Mouse (Mus musculus) heart, postnatal 10 days (tissue): ENCODE measurements around the gene Pla2g4d. TPM values are rescaled to one million over a fixed set of nuclear protein-coding genes. Genes with fewer than 3 reads are reported as not detected.

Experiments
- DNase-seq, 2 experiments: peaks; one replicate each; pipeline ENCODE4 v3.0.0; 2021
- intact Hi-C: fragments of 180-260 bp; cut with DNase I; formaldehyde crosslinking; loops from one replicate; pipeline ENCODE4 v1.15.1; 2025
- total RNA-seq, 2 experiments: library from RNA; stranded (reverse); gene quantifications; 2 replicates each; pipeline ENCODE4 v1.2.3; 2021

Pla2g4d gene
- total RNA-seq = not detected

DNA sequence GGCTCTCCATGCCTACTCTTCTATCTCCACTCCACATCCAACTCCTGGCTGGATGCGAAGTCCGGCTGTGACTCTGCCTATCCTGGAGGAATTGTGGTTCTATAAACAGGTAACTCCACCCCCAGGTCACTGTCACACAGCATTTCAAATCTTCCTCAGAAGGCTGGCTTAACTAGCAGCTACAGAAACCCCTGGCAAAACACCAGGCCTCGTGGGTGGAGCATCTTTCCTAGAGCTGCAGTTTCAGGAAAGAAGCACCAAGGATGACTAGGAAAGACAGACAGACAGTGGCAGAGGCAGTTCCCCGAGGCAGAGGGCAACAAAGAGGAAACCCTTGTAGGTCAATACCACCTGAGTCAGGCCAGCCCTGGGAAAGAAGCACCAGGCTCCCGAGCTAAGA lies at the start of gene Pla2g4d:
Gene Pla2g4d, minus strand, starts transcription at position 203 of the 400 bp plus-strand sequence.
- intact Hi-C loops = no loop called here
- no peak for DNase-seq

DNA sequence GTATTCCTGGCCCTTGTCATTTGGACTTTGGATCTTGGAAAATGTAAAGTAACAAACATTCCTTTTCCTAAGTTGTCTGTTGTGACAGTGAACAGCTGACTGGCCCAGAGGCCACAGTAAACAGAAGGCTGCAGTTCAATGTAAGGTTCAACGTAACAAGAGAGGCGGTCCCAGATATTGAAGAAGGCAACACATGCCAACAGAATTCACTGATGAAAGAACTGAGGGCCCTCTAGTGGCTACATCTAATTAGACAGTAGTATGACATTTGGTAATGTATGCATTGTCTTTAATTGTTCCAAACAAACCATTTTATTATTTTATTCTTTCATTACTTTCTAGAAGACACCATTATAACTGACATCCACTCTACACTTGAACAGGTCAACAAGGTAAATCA lies 48.9 kb upstream of the Pla2g4d start:
- intact Hi-C loops = no loop called here
- no peak for DNase-seq

DNA sequence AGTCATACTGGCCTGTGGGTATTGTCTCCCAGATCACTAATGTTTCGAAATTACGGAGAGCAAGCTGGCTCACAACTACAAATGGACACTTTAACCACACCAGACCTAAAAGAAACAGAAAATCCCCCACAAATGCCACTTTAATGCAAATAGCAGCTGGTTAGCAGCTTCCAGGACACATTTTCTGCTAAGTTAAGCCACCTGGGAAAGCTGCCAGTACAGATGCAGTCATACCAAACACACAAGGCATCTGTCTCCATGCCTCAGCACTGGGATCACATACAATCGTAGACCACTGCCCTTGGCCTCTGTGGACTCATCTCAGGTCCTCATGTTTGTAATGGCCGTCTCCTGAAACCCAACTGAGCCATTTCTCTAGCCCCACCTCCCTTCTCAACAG lies 42.6 kb upstream of the Pla2g4d start:
- DNase-seq = no peak
- intact Hi-C loops = no loop called here

DNA sequence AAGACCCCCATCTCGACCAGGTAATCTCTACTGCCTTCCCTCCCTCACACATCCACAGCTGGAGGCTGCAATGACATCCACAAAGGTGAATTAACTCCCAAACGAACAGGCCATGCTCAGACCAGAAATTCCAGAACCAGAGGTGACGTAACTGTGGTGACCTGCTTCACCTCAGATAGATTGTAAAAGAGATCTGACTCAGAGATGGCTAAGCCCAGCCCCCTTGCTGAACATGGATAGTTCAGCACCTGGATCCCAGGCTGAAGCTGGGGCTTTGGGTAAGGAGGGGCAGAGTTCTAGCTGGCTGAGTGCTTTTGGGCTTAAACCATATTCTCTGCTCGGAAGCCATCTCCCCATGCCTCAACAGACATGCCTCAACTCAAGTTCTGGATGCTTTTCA lies 26.1 kb upstream of the Pla2g4d start:
- intact Hi-C loops = no loop called here
- no peak for DNase-seq

DNA sequence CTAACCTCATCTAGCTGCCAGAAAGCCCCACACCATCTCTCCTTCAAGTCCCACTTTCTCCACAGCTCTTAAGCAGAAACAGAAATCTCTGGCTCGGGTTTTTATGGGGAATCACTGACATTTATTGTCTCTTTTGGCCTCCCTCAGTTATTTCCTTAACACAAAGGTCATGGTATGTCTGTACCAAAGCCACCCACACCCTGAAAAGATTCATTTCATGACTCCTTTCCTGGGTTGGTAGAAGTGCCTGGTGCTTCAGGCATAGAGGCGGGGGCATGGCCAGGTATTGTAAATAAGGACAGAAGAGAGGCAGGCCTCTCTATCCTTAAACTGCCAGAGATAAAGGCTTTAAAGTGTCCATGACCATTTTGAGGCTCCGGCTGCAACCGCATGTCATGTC lies 25.5 kb upstream of the Pla2g4d start:
- intact Hi-C loops = no loop called here
- no peak for DNase-seq

DNA sequence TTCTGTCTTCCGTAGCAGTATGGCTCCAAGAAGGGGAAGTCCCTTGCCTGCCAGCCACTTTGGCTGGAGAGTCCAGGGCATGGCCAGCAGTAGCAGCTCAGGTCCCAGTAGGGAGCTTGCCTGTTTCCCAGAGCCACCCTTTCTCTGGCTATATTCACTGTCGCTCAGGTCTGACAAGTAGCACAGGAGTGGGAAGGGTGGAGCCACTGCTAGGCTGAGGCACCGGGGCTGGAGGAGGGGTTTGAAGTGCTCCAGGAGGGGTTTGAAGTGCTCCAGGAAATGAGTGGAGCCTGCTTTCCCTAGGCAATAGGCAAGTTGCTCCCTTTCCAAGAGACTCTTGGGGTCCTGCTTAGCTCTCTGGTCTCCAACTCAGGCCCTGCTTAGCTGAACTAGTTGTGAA lies 25.0 kb upstream of the Pla2g4d start, which contains the start of gene Pla2g4f:
Gene Pla2g4f, minus strand, starts transcription at position 190 of the 400 bp plus-strand sequence.
- intact Hi-C loops = no loop called here
- DNase-seq = no peak

DNA sequence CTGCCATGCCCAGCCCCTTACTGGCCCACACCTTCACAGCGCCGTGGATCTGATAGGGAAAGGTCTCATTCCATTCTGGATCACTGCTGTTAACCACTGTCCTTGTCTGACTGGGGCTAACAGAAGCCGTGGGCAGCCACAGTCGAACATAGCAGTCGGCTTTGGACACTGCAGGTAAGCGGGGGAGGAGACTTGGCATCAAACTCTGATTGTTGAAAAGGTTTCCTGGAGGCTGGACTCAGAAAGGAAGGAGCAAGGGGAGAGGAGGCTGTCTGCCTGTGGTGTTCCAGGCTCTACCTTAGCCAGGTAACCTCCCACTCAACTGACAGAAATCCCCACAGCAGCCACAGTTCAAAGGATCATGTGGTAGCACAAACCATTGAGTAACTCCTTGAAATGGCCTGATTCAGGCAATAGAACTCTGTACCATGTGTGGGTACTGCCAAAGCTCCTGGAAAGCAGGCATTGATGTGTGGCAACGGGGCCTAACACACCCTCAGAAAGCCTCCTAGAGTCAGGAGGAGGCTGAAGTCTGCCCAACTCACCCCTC lies 23.4 kb upstream of the Pla2g4d start:
- intact Hi-C loops = no loop called here
- DNase-seq = no peak

DNA sequence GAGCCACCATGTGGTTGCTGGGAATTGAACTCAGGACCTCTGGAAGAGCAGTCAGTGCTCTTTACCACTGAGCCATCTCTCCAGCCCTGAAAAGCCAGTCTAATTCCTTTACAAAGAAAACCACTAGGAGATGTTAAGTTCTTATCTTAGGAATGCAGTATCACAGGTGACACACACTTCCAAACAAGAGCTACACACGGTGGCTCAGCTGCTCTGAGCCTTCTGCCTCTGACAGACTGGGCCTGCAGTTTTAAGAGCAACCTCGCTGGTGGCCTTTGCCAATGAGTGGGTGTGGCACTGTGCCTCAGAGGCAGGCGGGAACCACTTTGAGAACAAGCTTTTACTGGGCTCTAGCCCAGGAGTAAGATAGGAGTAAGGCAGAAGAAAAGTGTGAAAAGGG lies 15.1 kb upstream of the Pla2g4d start:
- peak; percentile 16 to 22 for DNase-seq
- intact Hi-C loops = no loop called here

DNA sequence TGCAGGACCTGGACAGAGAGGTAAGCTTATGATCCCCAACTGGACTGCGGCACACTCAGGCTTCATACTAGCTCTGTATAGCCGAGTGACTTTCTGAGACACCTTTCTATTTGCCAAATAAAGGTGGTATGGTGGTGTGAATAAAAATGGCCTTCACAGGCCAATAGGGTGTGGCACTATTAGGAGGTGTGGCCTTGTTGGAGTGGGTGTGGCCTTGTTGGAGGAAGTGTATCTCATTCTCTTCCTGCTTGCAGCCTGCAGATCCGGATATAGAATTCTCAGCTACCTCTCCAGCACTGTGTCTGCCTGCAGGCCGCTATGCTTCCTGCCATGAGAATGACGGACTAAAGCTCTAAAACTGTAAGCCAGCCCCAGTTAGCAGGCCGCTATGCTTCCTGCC lies 12.1 kb upstream of the Pla2g4d start:
- no peak for DNase-seq
- intact Hi-C loops = no loop called here

DNA sequence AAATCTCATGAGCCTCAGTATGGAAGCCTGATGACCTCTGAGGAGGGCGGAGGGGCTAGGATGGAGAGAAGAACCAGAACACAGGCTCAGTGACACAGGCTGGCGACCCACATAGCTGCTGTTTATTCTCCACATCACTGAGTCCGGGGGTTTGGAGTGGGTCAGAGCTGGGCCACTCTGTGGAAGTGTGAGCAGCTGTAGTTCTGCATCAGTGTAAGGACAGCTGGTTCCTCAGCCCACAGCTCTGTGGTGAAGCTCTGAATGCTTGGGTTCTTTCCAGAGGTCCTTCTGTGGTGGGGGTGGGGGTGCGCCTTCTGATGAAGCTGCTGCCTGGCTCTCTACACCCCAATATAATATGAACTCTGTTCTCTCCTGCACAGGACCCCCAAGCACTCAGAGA lies 10.9 kb upstream of the Pla2g4d start:
- no peak for DNase-seq
- intact Hi-C loops = no loop called here

DNA sequence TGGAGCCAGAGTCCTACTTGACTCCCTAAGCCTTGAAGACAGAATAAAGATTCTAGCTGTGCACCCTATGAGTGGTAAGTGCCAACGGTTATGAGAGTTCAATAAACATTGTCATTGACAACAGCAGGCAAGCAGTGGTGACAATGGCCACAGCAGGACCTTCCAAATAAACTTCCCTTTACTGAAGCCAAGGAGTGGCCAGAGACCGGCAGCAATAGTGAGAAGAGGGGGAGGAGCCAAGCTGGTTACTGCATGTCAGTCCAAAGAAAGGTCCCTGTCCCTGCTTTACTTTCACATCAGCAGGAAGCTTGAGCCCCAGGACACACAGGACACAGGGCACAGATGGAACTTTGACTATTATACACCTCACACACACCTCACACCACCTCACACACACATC lies 7.2 kb upstream of the Pla2g4d start:
- DNase-seq = no peak
- intact Hi-C loops = no loop called here

DNA sequence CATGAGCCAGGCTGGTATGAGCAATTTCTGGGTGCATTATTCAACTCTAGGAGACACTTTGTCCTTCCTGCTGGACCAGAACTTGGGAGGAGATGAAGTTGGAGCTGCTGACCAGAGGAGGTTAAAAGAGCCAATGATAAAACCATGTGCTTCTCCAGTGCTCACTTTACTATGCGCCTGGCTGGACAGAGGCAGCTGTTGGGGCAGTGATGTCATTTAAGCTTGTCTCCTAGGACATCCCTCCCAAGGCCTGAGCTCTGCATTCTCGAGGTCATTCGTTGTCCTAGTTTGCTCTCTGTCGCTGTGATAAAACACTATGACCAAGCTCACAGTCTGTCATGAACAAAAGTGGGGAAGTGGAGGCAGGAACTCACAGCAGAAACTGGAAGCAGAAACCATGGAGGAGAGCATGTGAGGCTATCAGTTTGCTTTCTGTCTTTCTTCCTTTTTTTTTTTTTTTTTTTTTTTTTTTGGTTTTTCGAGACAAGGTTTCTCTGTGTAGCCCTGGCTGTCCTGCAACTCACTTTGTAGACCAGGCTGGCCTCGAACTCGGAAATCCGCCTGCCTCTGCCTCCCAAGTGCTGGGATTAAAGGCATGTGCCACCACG lies 2.6 kb upstream of the Pla2g4d start:
- intact Hi-C loops = no loop called here

DNA sequence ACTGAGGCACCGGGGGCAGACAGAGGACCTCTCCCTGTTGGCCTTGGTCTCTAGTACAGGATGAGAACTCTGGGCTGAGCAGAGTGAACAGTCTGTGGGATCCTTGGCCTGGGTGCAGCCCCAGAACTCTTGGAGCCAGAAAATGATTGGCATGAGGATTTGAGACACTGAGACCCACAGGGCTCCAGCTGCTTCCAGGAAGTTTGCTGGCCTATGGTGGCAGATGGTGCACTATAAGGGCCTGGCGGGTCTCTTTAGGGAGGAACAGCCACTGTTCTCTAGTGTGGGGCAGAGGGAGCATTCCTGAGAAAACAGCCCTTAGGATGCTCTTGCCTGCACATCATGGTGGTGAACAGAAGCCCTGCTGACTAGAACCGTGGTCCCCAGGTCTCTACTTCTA lies 596 bp downstream of the Pla2g4d start:
- DNase-seq = no peak
- intact Hi-C loops = no loop called here

More for the DNA sequence above, 2.6 kb upstream of the Pla2g4d start:
- no peak for DNase-seq

DNA sequence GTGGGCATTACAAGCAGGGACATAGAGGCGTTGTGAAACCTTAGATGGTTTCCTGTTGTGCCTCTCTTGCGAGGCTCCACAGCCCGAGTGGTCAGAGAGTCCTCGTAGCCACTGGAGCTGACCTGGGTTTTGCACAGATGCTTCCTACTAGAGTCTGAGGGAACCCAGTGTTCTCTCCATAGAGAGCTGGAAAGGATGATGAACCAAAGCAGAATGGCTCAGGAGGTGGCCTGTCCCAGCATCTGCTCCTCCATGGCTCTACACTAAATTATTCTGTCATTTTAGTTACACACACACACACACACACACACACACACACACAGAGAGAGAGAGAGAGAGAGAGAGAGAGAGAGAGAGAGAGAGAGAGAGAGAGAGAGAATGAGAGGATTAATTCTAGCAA lies 3.4 kb downstream of the Pla2g4d start:
- intact Hi-C loops = no loop called here

DNA sequence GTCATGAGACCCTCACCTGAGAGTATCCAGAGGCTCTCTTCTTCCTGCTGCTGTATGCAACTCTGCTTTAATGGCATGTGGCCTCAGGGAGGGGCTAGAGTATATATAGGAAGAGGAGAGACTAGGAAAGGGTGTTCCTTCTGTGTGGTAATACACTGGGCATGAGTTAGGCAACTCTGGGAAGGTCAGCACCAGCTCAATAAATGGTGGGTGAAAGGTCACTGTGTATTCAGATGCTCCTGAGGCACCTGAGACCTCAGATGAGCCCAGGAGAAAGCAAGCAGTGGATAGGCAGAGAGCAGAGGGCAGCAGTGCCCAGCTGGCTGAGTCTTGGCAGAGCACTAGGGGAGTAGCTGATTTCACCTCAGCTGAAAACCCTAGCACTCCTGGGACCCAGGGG lies 4.3 kb downstream of the Pla2g4d start:
- no peak for DNase-seq
- intact Hi-C loops = loop anchor here (5.0 kb wide), 1 partner anchor 197 kb away; no protein-coding TSS in a partner anchor

More for the DNA sequence above, 3.4 kb downstream of the Pla2g4d start:
- no peak for DNase-seq

DNA sequence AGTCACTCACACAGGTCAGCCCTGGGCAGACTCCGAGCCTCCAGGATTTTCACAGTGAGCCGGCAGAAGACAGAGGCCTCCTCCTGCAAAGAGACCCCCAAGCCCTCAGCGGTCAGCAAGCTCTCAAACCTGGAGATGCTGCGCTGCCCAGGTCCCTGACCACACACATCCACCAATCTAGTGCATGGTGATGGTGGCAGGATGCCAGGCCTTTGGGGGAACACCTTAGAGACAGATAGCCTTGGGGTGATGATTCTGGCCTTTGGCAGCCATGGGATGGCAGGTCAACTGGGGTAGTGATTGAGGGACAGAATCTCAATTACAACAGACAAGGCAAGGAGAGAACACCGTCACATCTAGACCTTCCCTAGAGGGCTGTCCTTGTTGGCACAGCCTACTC lies 4.9 kb downstream of the Pla2g4d start:
- DNase-seq = no peak
- intact Hi-C loops = loop anchor here (5.0 kb wide), 1 partner anchor 197 kb away; no protein-coding TSS in a partner anchor

DNA sequence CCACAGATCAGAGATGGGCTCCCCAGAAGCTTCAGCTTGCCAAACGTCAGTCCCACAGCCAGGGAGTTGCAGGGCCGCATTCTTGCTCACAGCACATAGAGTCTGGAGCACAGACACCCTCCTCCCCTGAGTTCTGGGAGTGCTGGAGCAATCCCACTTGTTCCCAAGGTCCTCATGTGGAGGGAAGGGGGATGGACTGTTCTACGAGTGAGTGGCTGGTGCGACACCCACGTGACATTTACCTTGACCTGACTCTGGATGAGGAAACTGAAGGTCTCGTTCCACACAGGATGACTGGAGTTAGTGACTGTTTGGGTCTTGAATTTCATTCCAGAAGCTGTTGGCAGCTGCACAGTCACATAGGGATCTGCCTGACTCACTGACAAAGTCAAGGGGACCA lies 5.4 kb downstream of the Pla2g4d start:
- intact Hi-C loops = loop anchor here (5.0 kb wide), 1 partner anchor 196 kb away; no protein-coding TSS in a partner anchor

DNA sequence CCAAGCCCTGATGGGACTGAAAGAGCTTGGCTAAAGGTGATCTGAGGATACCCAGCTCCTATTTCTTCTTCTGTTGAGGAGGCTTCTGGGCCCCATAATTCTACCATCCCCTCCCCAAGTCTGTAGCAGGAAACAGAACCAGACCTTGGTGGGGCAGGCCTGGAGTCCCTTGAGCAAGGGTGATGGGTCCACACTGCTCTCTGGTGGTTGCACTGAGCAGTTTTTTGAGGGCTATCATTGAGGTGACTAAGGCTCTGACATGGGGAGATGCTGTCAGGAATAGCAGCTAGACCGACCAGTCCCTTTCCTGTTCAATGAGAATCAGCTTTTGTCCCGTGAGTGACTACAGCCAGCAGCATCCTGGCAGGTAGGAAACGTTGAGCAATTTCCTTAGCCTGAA lies 7.8 kb downstream of the Pla2g4d start:
- peak in 1 of 2 experiments; percentile 16 for DNase-seq
- intact Hi-C loops = loop anchor here (2.0 to 5.0 kb wide), 2 partner anchors 108 to 194 kb away; no protein-coding TSS in a partner anchor

More for the DNA sequence above, 5.4 kb downstream of the Pla2g4d start:
- DNase-seq = no peak

DNA sequence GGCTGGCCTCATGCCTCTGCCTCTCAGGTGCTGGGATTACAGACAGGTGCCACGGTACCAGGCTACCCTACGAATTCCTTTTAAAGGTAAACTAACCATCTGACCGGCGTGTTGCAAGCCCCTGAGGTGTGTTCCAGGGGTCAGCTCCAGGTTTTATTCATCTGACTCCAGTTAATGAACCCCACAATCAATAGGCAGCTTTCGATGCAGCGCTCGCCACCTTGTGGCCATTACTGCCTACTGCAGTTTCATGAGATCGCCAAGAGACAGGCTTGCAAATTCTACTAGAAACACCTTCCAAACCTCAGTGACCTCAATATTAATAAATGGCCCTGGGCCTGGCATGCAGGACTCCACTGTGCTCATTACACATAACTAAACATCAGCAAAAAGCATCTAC lies 9.0 kb downstream of the Pla2g4d start:
- intact Hi-C loops = loop anchor here (2.0 to 5.0 kb wide), 2 partner anchors 107 to 193 kb away; no protein-coding TSS in a partner anchor
- peak; percentile 37 to 66 for DNase-seq

DNA sequence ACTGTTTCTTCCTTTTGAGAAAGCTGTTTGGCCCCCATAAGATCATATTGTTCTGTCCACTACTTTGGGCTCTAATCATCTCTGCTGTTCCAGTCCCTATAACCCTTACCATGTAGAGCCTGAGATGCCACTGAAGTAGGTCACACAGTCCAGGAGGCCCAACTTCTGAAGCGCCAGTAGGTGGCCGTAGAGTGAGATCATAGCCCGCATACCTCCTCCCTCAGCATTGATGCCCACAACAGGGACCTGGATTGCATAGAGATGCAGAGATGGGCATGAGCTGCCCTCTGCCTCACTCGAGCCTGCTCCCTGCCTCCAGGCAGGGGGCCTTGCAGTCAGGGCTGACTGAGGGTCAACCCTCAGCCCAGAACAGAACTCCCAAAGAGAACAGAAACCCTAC lies 12.0 kb downstream of the Pla2g4d start:
- no peak for DNase-seq
- intact Hi-C loops = no loop called here

DNA sequence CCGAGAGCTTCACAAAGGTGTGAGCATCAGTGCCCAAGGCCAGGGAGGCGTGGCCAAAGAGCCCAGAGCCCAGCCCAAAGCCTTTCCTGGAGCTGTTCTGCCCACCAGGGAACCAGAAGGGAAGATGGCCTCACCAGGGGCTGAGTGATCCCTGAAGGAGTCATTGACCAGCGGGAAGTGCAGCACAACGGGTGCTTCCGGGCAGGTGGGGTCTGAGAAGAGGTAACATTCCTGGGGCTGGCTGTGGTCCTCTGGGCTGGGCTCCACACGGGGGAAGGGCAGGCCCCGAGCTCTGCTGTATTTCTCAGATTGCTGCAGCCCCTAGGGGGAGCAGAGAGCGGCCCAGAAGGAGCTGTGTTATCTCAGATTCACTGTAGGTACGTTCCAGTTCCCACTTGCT lies 20.4 kb downstream of the Pla2g4d start:
- intact Hi-C loops = loop anchor here (5.0 kb wide), 1 partner anchor 81 kb away; no protein-coding TSS in a partner anchor
- no peak for DNase-seq

DNA sequence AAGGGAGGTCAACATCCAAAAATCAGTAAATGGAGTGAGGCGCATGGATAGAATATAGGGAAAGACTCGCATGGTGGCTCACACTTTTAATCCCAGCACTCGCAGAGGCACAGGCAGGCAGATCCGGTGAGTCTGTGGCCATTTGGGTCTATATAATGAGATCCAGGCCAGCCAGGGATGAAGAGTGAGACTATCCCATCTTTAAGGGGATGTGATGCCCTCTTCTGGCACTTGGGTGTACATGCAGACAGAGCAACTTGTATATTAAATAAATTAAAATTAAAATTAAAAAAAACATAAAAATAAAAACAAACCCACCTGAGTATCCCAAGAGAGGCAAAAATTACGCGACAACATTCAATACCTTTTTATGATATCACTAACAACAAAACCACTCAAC lies 23.5 kb downstream of the Pla2g4d start:
- intact Hi-C loops = loop anchor here (5.0 kb wide), 1 partner anchor 78 kb away; no protein-coding TSS in a partner anchor
- peak in 1 of 2 experiments; percentile 21 for DNase-seq
